Comparison of ENCODE assay signal across 17 mouse cellular contexts in the genomic region with DNA sequence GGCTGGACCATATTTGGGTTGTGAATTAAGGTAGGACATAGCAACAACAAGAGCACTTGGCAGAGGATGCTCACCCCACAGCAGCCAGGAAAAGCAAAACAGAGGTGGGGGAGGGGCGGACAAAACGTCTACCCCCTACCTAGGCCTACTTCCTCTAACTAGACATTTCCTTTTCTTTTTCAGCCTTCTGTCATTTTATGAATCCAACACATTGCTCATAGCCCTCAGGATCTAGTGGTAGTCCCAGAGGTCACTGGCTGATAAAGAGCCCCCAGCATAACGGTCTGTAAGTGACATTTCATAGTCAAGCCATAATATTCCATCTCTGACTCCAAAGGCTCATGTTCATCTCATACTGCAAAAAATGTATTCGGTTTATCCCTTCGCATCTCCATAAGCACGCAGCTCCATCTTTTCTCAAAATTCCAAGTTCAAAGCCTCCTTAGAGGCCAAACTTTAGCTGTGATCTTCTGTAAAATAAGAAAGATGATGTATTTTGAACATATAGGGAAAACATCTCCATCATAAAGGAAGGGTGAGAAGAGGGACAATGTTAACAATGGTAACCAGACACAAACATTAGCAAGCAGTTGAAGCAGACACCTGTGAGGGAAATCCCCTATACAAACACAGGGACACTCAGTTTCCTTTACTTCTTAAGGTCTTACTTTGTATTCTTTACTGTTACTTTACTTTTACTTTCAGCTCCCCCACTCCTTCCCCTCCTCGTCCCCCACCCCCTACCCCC. TPM values are rescaled to one million over a fixed set of nuclear protein-coding genes. Genes with fewer than 3 reads are reported as not detected.
A peak's percentile ranks its signal among the peaks of the same experiment; 100 is the strongest.
DNase-seq lines count a peak whose midpoint lies in the region; ATAC-seq and TF ChIP-seq lines count a peak whose summit lies in the region.
"Had no signal": no experiment of that assay in that cellular context is flagged by ENCODE, and none has a peak within 500 bp of the region (broad histone marks: within the 10 kb centered on the region; RNA-seq: fewer than 3 reads in every experiment).

No protein-coding gene starts in this region.

- no peaks in the 10 kb centered on the region for H3K36me3 ChIP-seq in thymus, adult 2 months (ENCODE audit: control insufficient read depth, insufficient read depth, low read length)
- no peaks in the 10 kb centered on the region for H3K36me3 ChIP-seq in midbrain, embryonic 14.5 days (ENCODE audit: control insufficient read depth, insufficient read depth, low read length)
- H3K36me3 ChIP-seq: embryonic facial prominence, embryonic 15.5 days; forebrain, embryonic 12.5 days; G1E; kidney, embryonic 15.5 days; midbrain, embryonic 10.5 days; neural tube, embryonic 12.5 days had no signal

- peaks cover 3% of the 10 kb centered on the region; the same call in 1 of the 2 replicates for H3K4me1 ChIP-seq in thymus, adult 2 months (replicated peaks; ENCODE audit: control insufficient read depth, insufficient read depth, low read length)
- H3K4me1 ChIP-seq in midbrain, embryonic 14.5 days (ENCODE audit: control insufficient read depth, insufficient read depth, low read length) = no peaks in the 10 kb centered on the region
- H3K4me1 ChIP-seq: embryonic facial prominence, embryonic 15.5 days; forebrain, embryonic 12.5 days; kidney, embryonic 15.5 days; midbrain, embryonic 10.5 days; neural tube, embryonic 12.5 days had no signal

- WGBS in thymus, adult 2 months = 70% methylated on average over 7 of the region's 7 CpGs
- 79% methylated on average over 7 of the region's 7 CpGs for WGBS in midbrain, embryonic 14.5 days

- intact Hi-C loops in heart, postnatal 25 days (cut with DNase I) = no loop called here

- H3K4me2 ChIP-seq in midbrain, embryonic 14.5 days (ENCODE audit: low read length) = no peak overlapping the region
- H3K4me2 ChIP-seq: embryonic facial prominence, embryonic 15.5 days; forebrain, embryonic 12.5 days; kidney, embryonic 15.5 days; neural tube, embryonic 12.5 days had no signal

- no peak for TF ChIP-seq CTCF in thymus, adult 2 months (IDR thresholded peaks at IDR 0.05; ENCODE audit: borderline replicate concordance, control insufficient read depth, extremely low read depth, insufficient read depth, low read length, poor library complexity)

- H3K27me3 ChIP-seq in thymus, adult 2 months (ENCODE audit: control insufficient read depth, insufficient read depth, low read length) = no peaks in the 10 kb centered on the region
- no peaks in the 10 kb centered on the region for H3K27me3 ChIP-seq in midbrain, embryonic 14.5 days (ENCODE audit: control insufficient read depth, insufficient read depth, low read length)
- H3K27me3 ChIP-seq: embryonic facial prominence, embryonic 15.5 days; forebrain, embryonic 12.5 days; kidney, embryonic 15.5 days; neural tube, embryonic 12.5 days had no signal

- no peak overlapping the region for H3K27ac ChIP-seq in thymus, adult 2 months (ENCODE audit: control insufficient read depth, insufficient read depth, low read length)
- no peak overlapping the region for H3K27ac ChIP-seq in midbrain, embryonic 14.5 days (replicated peaks; ENCODE audit: low read depth, low read length)
- H3K27ac ChIP-seq: embryonic facial prominence, embryonic 15.5 days; forebrain, embryonic 12.5 days; heart, adult 2 months; hindbrain, postnatal 0 days; kidney, embryonic 15.5 days; midbrain, embryonic 10.5 days; neural tube, embryonic 12.5 days had no signal

- no peak for TF ChIP-seq POLR2A in thymus, adult 2 months (IDR thresholded peaks at IDR 0.05; ENCODE audit: control insufficient read depth, extremely low read depth, insufficient read depth, low read length, poor library complexity)

- H3K9me3 ChIP-seq in midbrain, embryonic 14.5 days (ENCODE audit: control insufficient read depth, low read length) = no peaks in the 10 kb centered on the region
- H3K9me3 ChIP-seq: embryonic facial prominence, embryonic 15.5 days; forebrain, embryonic 12.5 days; G1E; kidney, embryonic 15.5 days; midbrain, embryonic 10.5 days; neural tube, embryonic 12.5 days had no signal

- peak; percentile 69 for ATAC-seq in neutrophil, adult 5-6 weeks (ENCODE audit: extremely low read depth, insufficient number of reproducible peaks, low FRiP score, poor library complexity, severe bottlenecking)
- no peak for ATAC-seq in midbrain, embryonic 14.5 days (ENCODE audit: low FRiP score, low TSS enrichment)
- ATAC-seq: hindbrain, postnatal 0 days had no signal

- H3K9ac ChIP-seq in midbrain, embryonic 14.5 days (replicated peaks; ENCODE audit: low read length) = no peak overlapping the region
- H3K9ac ChIP-seq: embryonic facial prominence, embryonic 15.5 days; forebrain, embryonic 12.5 days; kidney, embryonic 15.5 days; neural tube, embryonic 12.5 days had no signal

- peak; percentile 19 for DNase-seq in thymus, postnatal 0 days (ENCODE audit: low spot score)
- no peak for DNase-seq in thymus, adult 2 months
- DNase-seq in R1 (ENCODE audit: low read depth, low spot score) = peak; percentile 60
- DNase-seq in midbrain, embryonic 14.5 days = no peak
- no peak for DNase-seq in urinary bladder, postnatal 4 days (ENCODE audit: low spot score in 2 of 2)
- DNase-seq in heart, postnatal 25 days (ENCODE audit: low spot score) = no peak
- DNase-seq: heart, adult 2 months; heart, postnatal 10 days; right cerebral cortex, adult 18-20 months had no signal

- H3K4me3 ChIP-seq in thymus, adult 2 months (ENCODE audit: control insufficient read depth, insufficient read depth, low read length) = no peak overlapping the region
- no peak overlapping the region for H3K4me3 ChIP-seq in midbrain, embryonic 14.5 days (replicated peaks; ENCODE audit: low read depth, low read length)
- H3K4me3 ChIP-seq: embryonic facial prominence, embryonic 15.5 days; forebrain, embryonic 12.5 days; heart, adult 2 months; kidney, embryonic 15.5 days; midbrain, embryonic 10.5 days; neural tube, embryonic 12.5 days had no signal

RNA-seq across cellular contexts. Expression of a gene that starts 8.8 kb away (rescaled TPM):
- polyA plus RNA-seq in thymus, postnatal 0 days (2015; fragmentation: Nextera tagmentation; extraction: Ambion mirVana) = 10.1 and 10.9 TPM in 2 replicates
- polyA plus RNA-seq in thymus, adult 2 months (2012; rRNA removed) = 10.7 and 15.3 TPM in 2 replicates
- 50.7 and 56.0 TPM in 2 replicates for total RNA-seq in neutrophil, adult 5-6 weeks (2017)
- 0.47 and 2.0 TPM in 2 replicates for polyA plus RNA-seq in midbrain, embryonic 14.5 days (2014; fragmentation: Nextera tagmentation; extraction: Ambion mirVana)
- 1 to 10 TPM; 1.4 to 1.6 TPM for total RNA-seq in heart, postnatal 25 days (2021)
- total RNA-seq: G1E had no signal
- polyA plus RNA-seq: G1E had no signal

RNA-seq across cellular contexts. Expression of a gene that starts 19.1 kb away (rescaled TPM):
- polyA plus RNA-seq in thymus, postnatal 0 days (2015; fragmentation: Nextera tagmentation; extraction: Ambion mirVana) = 4.3 and 5.1 TPM in 2 replicates
- 6.5 and 7.1 TPM in 2 replicates for polyA plus RNA-seq in thymus, adult 2 months (2012; rRNA removed)
- 3.8 and 4.4 TPM in 2 replicates for total RNA-seq in neutrophil, adult 5-6 weeks (2017)
- 0.16 and 0.26 TPM in 2 replicates for polyA plus RNA-seq in midbrain, embryonic 14.5 days (2014; fragmentation: Nextera tagmentation; extraction: Ambion mirVana)
- total RNA-seq in heart, postnatal 25 days (2021) = not detected
- total RNA-seq: heart, adult 2 months; heart, postnatal 10 days had no signal
- polyA plus RNA-seq: G1E; neural tube, embryonic 12.5 days had no signal

Comparison
In these comparisons a context has a peak if more than half of its experiments do, and no peak if none do; other contexts are left out.
1. DNase-seq: peak in thymus, postnatal 0 days (single experiment) and R1 (single experiment); none in thymus, adult 2 months (single experiment), midbrain, embryonic 14.5 days (single experiment), urinary bladder, postnatal 4 days (0 of 2) and heart, postnatal 25 days (single experiment).